Mouse (Mus musculus) small intestine, adult 2 months (tissue): ENCODE results near the gene Hist1h2bn.

ENCODE experiments used
- CTCF ChIP-seq: fragments of 200-500 bp; IDR thresholded peaks from 2 replicates; pipeline ENCODE4 v1.5.1; 2012; ENCODE audit warnings: low read depth, mild to moderate bottlenecking, control low read depth, inconsistent platforms, low read length, moderate library complexity, mixed read lengths; ENCODE audit not compliant: insufficient replicate concordance, insufficient read length; ENCODE audit errors: extremely low read depth
- POLR2A ChIP-seq: fragments of 200-500 bp; IDR thresholded peaks from 2 replicates; pipeline ENCODE4 v1.6.1; 2012; ENCODE audit warnings: low read depth, mild to moderate bottlenecking, control low read depth, inconsistent platforms, low read length, moderate library complexity

DNA sequence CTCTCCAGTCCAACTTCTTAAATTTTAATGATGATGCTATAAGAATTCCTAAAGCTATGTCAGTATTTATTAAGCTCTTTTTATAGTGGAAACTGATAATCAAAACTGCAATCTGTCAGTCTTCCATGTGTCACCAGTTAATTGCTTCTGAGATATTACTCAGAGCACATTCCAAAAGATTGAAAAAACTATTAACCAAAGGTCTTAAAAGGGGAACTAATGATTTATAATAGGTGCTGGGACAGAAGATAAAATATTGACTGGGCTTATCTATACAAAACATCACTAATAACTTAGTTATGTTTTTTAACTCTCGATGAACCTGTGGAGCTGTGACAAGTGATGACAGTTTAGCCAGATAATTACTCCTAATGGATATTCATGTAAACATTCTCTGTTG, 8.9 kb upstream of the Hist1h2bn start:
- TF ChIP-seq CTCF (no peak), POLR2A (no peak)
